Mouse (Mus musculus): Measurements from ENCODE around the gene Rptor. TPM values are rescaled to one million over a fixed set of nuclear protein-coding genes. Genes with fewer than 3 reads are reported as not detected.

Rptor gene
- total and polyA plus RNA-seq, 2 experiments from 2014 or later, result 8.0 to 46.7 TPM

GRCm38 (mm10) chr11:119839411-119840342 lies 237.0 kb downstream of the Rptor start:
- ATAC-seq (peak; percentile 32; the same call in 1 of the 2 replicates), DNase-seq (peak; percentile 26)
- Histone ChIP-seq H3K4me3 (ENCODE audit: low read depth, low read length) (no peak overlapping the region), H3K9ac (no peak overlapping the region), H3K27ac (ENCODE audit: low read depth, low read length) (no peak overlapping the region), H3K4me1 (ENCODE audit: insufficient read depth) (no peaks in the 10 kb centered on the region), H3K36me3 (ENCODE audit: insufficient read depth) (peaks cover 13% of the 10 kb centered on the region), H3K27me3 (ENCODE audit: insufficient read depth, low read length) (no peaks in the 10 kb centered on the region), H3K9me3 (ENCODE audit: low read length) (no peaks in the 10 kb centered on the region), H3K4me2 (ENCODE audit: low read depth) (no peak overlapping the region)
- TF ChIP-seq CTCF (IDR thresholded peaks at IDR 0.05; ENCODE audit: low read depth), result peak; percentile 36; the same call in 1 of the 2 replicates
- WGBS, result 73% methylated on average over 10 of the region's 10 CpGs

- no peaks in the 10 kb centered on the region for H3K4me1 ChIP-seq (ENCODE audit: insufficient read depth)
- H3K4me3 ChIP-seq (ENCODE audit: low read depth, low read length), result no peak overlapping the region
- no peak overlapping the region for H3K27ac ChIP-seq (ENCODE audit: low read depth, low read length)
- ATAC-seq (no peak), DNase-seq (no peak)
- no peak overlapping the region for H3K9ac ChIP-seq
- WGBS, result 87% methylated on average over 6 of the region's 6 CpGs
- peaks cover 14% of the 10 kb centered on the region; the same call in 1 of the 2 replicates for H3K36me3 ChIP-seq (ENCODE audit: insufficient read depth)
- no peak for TF ChIP-seq CTCF (IDR thresholded peaks at IDR 0.05; ENCODE audit: low read depth)
- H3K27me3 ChIP-seq (ENCODE audit: insufficient read depth, low read length), result no peaks in the 10 kb centered on the region
- no peaks in the 10 kb centered on the region for H3K9me3 ChIP-seq (ENCODE audit: low read length)
- H3K4me2 ChIP-seq (ENCODE audit: low read depth), result no peak overlapping the region
Observed at GRCm38 (mm10) chr11:119846608-119847007, 243.9 kb downstream of the Rptor start.

- TF ChIP-seq CTCF (IDR thresholded peaks at IDR 0.05; ENCODE audit: low read depth), result no peak
- Histone ChIP-seq H3K27ac (ENCODE audit: low read depth, low read length) (peak overlapping the region; percentile 15; the same call in 1 of the 2 replicates), H3K4me2 (ENCODE audit: low read depth) (no peak overlapping the region), H3K9me3 (ENCODE audit: low read length) (no peaks in the 10 kb centered on the region), H3K27me3 (ENCODE audit: insufficient read depth, low read length) (no peaks in the 10 kb centered on the region), H3K9ac (no peak overlapping the region), H3K36me3 (ENCODE audit: insufficient read depth) (peaks cover 16% of the 10 kb centered on the region; the same call in 1 of the 2 replicates), H3K4me3 (ENCODE audit: low read depth, low read length) (no peak overlapping the region), H3K4me1 (ENCODE audit: insufficient read depth) (no peaks in the 10 kb centered on the region)
- ATAC-seq, result no peak
- 81% methylated on average over 3 of the region's 3 CpGs for WGBS
- no peak for DNase-seq
Observed at GRCm38 (mm10) chr11:119847076-119847475, 244.4 kb downstream of the Rptor start.

- no peak for DNase-seq
Observed at GRCm38 (mm10) chr11:119847569-119847968, 244.9 kb downstream of the Rptor start.

GRCm38 (mm10) chr11:119848189-119848588 lies 245.5 kb downstream of the Rptor start:
- H3K36me3 ChIP-seq (ENCODE audit: insufficient read depth), result peaks cover 20% of the 10 kb centered on the region
- no peak for ATAC-seq
- H3K27me3 ChIP-seq (ENCODE audit: insufficient read depth, low read length), result no peaks in the 10 kb centered on the region
- H3K4me1 ChIP-seq (ENCODE audit: insufficient read depth), result no peaks in the 10 kb centered on the region
- DNase-seq, result no peak
- H3K27ac ChIP-seq (ENCODE audit: low read depth, low read length), result no peak overlapping the region
- no peak overlapping the region for H3K4me2 ChIP-seq (ENCODE audit: low read depth)
- no peak overlapping the region for H3K4me3 ChIP-seq (ENCODE audit: low read depth, low read length)
- no peaks in the 10 kb centered on the region for H3K9me3 ChIP-seq (ENCODE audit: low read length)
- TF ChIP-seq CTCF (IDR thresholded peaks at IDR 0.05; ENCODE audit: low read depth), result no peak
- H3K9ac ChIP-seq, result no peak overlapping the region
- 93% methylated on average over 5 of the region's 5 CpGs for WGBS

More at GRCm38 (mm10) chr11:119847569-119847968, 244.9 kb downstream of the Rptor start:
- Histone ChIP-seq H3K4me3 (ENCODE audit: low read depth, low read length) (no peak overlapping the region), H3K27ac (ENCODE audit: low read depth, low read length) (peak overlapping the region; percentile 15; the same call in 1 of the 2 replicates), H3K27me3 (ENCODE audit: insufficient read depth, low read length) (no peaks in the 10 kb centered on the region), H3K4me1 (ENCODE audit: insufficient read depth) (no peaks in the 10 kb centered on the region), H3K36me3 (ENCODE audit: insufficient read depth) (peaks cover 16% of the 10 kb centered on the region), H3K9me3 (ENCODE audit: low read length) (no peaks in the 10 kb centered on the region), H3K9ac (no peak overlapping the region), H3K4me2 (ENCODE audit: low read depth) (no peak overlapping the region)
- TF ChIP-seq CTCF (IDR thresholded peaks at IDR 0.05; ENCODE audit: low read depth), result no peak
- WGBS, result 62% methylated on average over 3 of the region's 3 CpGs
- ATAC-seq, result no peak

- 77% methylated on average over 7 of the region's 7 CpGs for WGBS
- ATAC-seq, result no peak
- H3K36me3 ChIP-seq (ENCODE audit: insufficient read depth), result peaks cover 43% of the 10 kb centered on the region
- TF ChIP-seq CTCF (IDR thresholded peaks at IDR 0.05; ENCODE audit: low read depth), result no peak
- no peak overlapping the region for H3K4me3 ChIP-seq (ENCODE audit: low read depth, low read length)
- H3K27me3 ChIP-seq (ENCODE audit: insufficient read depth, low read length), result no peaks in the 10 kb centered on the region
- DNase-seq, result no peak
- no peak overlapping the region for H3K9ac ChIP-seq
- peaks cover 2% of the 10 kb centered on the region for H3K4me1 ChIP-seq (ENCODE audit: insufficient read depth)
- no peaks in the 10 kb centered on the region for H3K9me3 ChIP-seq (ENCODE audit: low read length)
- no peak overlapping the region for H3K27ac ChIP-seq (ENCODE audit: low read depth, low read length)
- no peak overlapping the region for H3K4me2 ChIP-seq (ENCODE audit: low read depth)
Observed at GRCm38 (mm10) chr11:119855999-119856398, 253.3 kb downstream of the Rptor start.
